Mouse (Mus musculus): Measurements from ENCODE around the gene Lim2. TPM values are rescaled to one million over a fixed set of nuclear protein-coding genes. Genes with fewer than 3 reads are reported as not detected.

Gene Lim2
- polyA plus RNA-seq, 1 experiment from 2014 or later = not detected

DNA sequence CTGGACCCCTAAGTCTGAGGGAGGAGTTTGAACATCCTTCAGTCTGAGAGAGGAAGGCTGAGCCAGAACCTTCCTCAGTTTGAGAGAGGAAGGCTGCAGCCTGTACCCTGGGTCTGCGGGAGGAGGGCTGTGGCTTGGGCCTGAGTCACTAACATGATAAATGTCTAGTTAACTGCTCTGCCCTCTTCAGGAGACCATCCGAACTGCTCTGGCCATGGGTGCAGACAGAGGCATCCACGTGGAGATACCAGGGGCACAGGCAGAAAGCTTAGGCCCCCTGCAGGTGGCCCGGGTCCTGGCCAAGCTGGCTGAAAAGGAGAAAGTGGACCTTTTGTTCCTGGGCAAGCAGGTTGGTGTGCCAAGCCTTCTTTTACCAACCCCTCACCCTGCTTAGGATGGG is 25.1 kb downstream of the Lim2 start:
- Histone ChIP-seq H3K36me3 (ENCODE audit: control insufficient read depth, insufficient read depth, low read length) (peaks cover 38% of the 10 kb centered on the region), H3K9ac (replicated peaks; ENCODE audit: low read length) (no peak overlapping the region), H3K4me1 (ENCODE audit: control insufficient read depth, insufficient read depth, low read length) (no peaks in the 10 kb centered on the region), H3K27me3 (ENCODE audit: control insufficient read depth, insufficient read depth, low read length) (no peaks in the 10 kb centered on the region), H3K4me2 (ENCODE audit: low read length) (no peak overlapping the region), H3K27ac (replicated peaks; ENCODE audit: low read depth, low read length) (no peak overlapping the region), H3K4me3 (replicated peaks; ENCODE audit: low read depth, low read length) (no peak overlapping the region), H3K9me3 (ENCODE audit: control insufficient read depth, low read length) (no peaks in the 10 kb centered on the region)
- ATAC-seq (ENCODE audit: low FRiP score, low TSS enrichment) (no peak; the same call in 1 of the 2 replicates), DNase-seq (no peak)
- WGBS = 44% methylated on average over 4 of the region's 4 CpGs

GRCm38 (mm10) chr7:43453599-43454355 is 26.3 kb downstream of the Lim2 start:
- Histone ChIP-seq H3K4me1 (ENCODE audit: control insufficient read depth, insufficient read depth, low read length) (no peaks in the 10 kb centered on the region), H3K9ac (replicated peaks; ENCODE audit: low read length) (no peak overlapping the region), H3K4me2 (ENCODE audit: low read length) (no peak overlapping the region), H3K4me3 (replicated peaks; ENCODE audit: low read depth, low read length) (no peak overlapping the region), H3K36me3 (ENCODE audit: control insufficient read depth, insufficient read depth, low read length) (peaks cover 38% of the 10 kb centered on the region), H3K27ac (replicated peaks; ENCODE audit: low read depth, low read length) (no peak overlapping the region), H3K27me3 (ENCODE audit: control insufficient read depth, insufficient read depth, low read length) (no peaks in the 10 kb centered on the region), H3K9me3 (ENCODE audit: control insufficient read depth, low read length) (no peaks in the 10 kb centered on the region)
- ATAC-seq (ENCODE audit: low FRiP score, low TSS enrichment) (no peak), DNase-seq (no peak)
- 97% methylated on average over 14 of the region's 14 CpGs for WGBS

GRCm38 (mm10) chr7:43454371-43454770 is 26.9 kb downstream of the Lim2 start:
- no peak overlapping the region for H3K4me2 ChIP-seq (ENCODE audit: low read length)
- 91% methylated on average over 6 of the region's 6 CpGs for WGBS
- no peak overlapping the region for H3K4me3 ChIP-seq (replicated peaks; ENCODE audit: low read depth, low read length)

GRCm38 (mm10) chr7:43462851-43463250 is 35.4 kb downstream of the Lim2 start, which contains the start of gene Vsig10l:
Gene Vsig10l (plus strand): TSS chr7:43463151.
- WGBS = 63% methylated on average over 4 of the region's 4 CpGs
- no peak within 1 kb of the TSS for H3K9ac ChIP-seq (replicated peaks; ENCODE audit: low read length)

More at GRCm38 (mm10) chr7:43454371-43454770, 26.9 kb downstream of the Lim2 start:
- H3K9ac ChIP-seq (replicated peaks; ENCODE audit: low read length) = no peak overlapping the region
- H3K4me1 ChIP-seq (ENCODE audit: control insufficient read depth, insufficient read depth, low read length) = no peaks in the 10 kb centered on the region
- no peak for ATAC-seq (ENCODE audit: low FRiP score, low TSS enrichment)
- H3K27ac ChIP-seq (replicated peaks; ENCODE audit: low read depth, low read length) = no peak overlapping the region
- H3K36me3 ChIP-seq (ENCODE audit: control insufficient read depth, insufficient read depth, low read length) = peaks cover 38% of the 10 kb centered on the region
- H3K27me3 ChIP-seq (ENCODE audit: control insufficient read depth, insufficient read depth, low read length) = no peaks in the 10 kb centered on the region
- H3K9me3 ChIP-seq (ENCODE audit: control insufficient read depth, low read length) = no peaks in the 10 kb centered on the region
- DNase-seq = no peak

GRCm38 (mm10) chr7:43463976-43464375 is 36.5 kb downstream of the Lim2 start:
- Histone ChIP-seq H3K4me2 (ENCODE audit: low read length) (no peak overlapping the region), H3K27me3 (ENCODE audit: control insufficient read depth, insufficient read depth, low read length) (no peaks in the 10 kb centered on the region), H3K4me3 (replicated peaks; ENCODE audit: low read depth, low read length) (no peak overlapping the region), H3K27ac (replicated peaks; ENCODE audit: low read depth, low read length) (no peak overlapping the region), H3K4me1 (ENCODE audit: control insufficient read depth, insufficient read depth, low read length) (peaks cover 10% of the 10 kb centered on the region; the same call in 1 of the 2 replicates), H3K36me3 (ENCODE audit: control insufficient read depth, insufficient read depth, low read length) (no peaks in the 10 kb centered on the region), H3K9me3 (ENCODE audit: control insufficient read depth, low read length) (no peaks in the 10 kb centered on the region), H3K9ac (replicated peaks; ENCODE audit: low read length) (no peak overlapping the region)
- DNase-seq = no peak
- WGBS = 81% methylated on average over 7 of the region's 7 CpGs
- ATAC-seq (ENCODE audit: low FRiP score, low TSS enrichment) = no peak

More at GRCm38 (mm10) chr7:43462851-43463250, 35.4 kb downstream of the Lim2 start, which contains the start of gene Vsig10l:
- ATAC-seq (ENCODE audit: low FRiP score, low TSS enrichment) = no peak
- H3K4me1 ChIP-seq (ENCODE audit: control insufficient read depth, insufficient read depth, low read length) = peaks cover 10% of the 10 kb centered on the region; the same call in 1 of the 2 replicates
- DNase-seq = no peak
- no peak within 1 kb of the TSS for H3K27ac ChIP-seq (replicated peaks; ENCODE audit: low read depth, low read length)
- no peaks in the 10 kb centered on the region for H3K27me3 ChIP-seq (ENCODE audit: control insufficient read depth, insufficient read depth, low read length)
- no peak within 1 kb of the TSS for H3K4me2 ChIP-seq (ENCODE audit: low read length)
- H3K4me3 ChIP-seq (replicated peaks; ENCODE audit: low read depth, low read length) = no peak within 1 kb of the TSS
- no peaks in the 10 kb centered on the region for H3K36me3 ChIP-seq (ENCODE audit: control insufficient read depth, insufficient read depth, low read length)
- no peaks in the 10 kb centered on the region for H3K9me3 ChIP-seq (ENCODE audit: control insufficient read depth, low read length)

DNA sequence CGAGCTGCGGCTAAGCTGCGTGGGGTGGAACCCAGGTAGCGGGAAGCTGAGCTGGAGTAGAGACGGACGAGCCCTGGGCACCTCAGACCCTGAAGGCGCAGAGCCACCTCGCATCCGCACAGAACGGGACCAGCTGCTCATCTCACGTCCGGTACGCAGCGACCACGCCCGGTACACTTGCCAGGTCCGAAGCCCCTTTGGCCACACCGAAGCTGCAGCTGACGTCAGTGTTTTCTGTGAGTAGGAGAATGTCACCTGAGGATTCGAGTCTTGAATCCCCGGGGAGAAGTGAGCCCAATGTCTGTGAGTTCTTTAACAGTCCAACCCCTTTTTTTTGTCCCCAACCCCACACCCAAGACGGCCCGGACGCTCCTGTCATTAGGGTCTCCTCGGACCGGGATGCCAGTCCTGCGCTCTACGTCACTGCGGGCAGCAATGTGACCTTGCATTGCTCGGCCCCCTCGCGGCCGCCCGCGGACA is 37.4 kb downstream of the Lim2 start:
- DNase-seq (peak; percentile 77), ATAC-seq (ENCODE audit: low FRiP score, low TSS enrichment) (peak; percentile 15; the same call in 1 of the 2 replicates)
- peaks cover 10% of the 10 kb centered on the region; the same call in 1 of the 2 replicates for H3K4me1 ChIP-seq (ENCODE audit: control insufficient read depth, insufficient read depth, low read length)
- peak overlapping the region; percentile 49 for H3K9ac ChIP-seq (replicated peaks; ENCODE audit: low read length)
- H3K27me3 ChIP-seq (ENCODE audit: control insufficient read depth, insufficient read depth, low read length) = no peaks in the 10 kb centered on the region
- peak overlapping the region; percentile 40 for H3K4me3 ChIP-seq (replicated peaks; ENCODE audit: low read depth, low read length)
- H3K27ac ChIP-seq (replicated peaks; ENCODE audit: low read depth, low read length) = peak overlapping the region; percentile 46; the same call in 1 of the 2 replicates
- whole genome bisulfite sequencing = 8% methylated on average over 35 of the region's 35 CpGs
- H3K9me3 ChIP-seq (ENCODE audit: control insufficient read depth, low read length) = no peaks in the 10 kb centered on the region
- H3K4me2 ChIP-seq (ENCODE audit: low read length) = peak overlapping the region; percentile 75
- no peaks in the 10 kb centered on the region for H3K36me3 ChIP-seq (ENCODE audit: control insufficient read depth, insufficient read depth, low read length)

DNA sequence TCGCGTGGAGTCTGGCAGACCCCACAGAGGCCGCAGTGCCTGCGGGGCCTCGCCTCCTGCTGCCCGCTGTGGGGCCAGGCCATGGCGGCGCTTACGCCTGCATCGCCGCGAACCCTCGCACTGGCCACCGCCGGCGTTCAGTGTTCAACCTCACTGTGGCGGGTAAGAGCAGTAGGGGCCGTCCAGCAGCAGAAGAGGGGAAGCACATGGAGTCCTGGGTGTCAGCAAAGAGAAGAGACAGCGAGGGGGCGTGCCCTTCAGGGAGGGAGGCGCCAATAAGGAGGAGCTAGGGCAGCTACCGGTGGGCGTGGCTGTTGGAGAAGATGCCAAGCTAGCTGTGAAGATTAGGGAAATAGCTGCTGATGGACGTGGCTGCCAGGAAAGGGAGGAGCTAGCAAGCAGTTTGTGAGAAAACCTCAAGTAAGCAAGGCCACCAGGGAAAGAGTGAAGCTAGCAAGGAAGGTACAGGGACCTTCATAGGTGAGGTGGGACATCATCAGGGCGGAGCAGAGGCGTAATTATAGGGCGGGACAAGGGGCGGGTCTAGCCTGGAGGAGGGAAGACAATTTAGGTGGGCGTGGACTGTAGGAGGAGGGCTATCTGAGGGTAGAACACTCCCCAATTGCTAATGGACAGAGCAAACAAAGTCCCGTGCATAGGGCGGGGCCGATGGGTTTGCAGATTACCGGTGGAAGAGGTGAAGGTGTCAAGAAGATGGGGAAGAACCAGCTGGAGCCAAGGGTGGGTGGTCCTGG is 38.1 kb downstream of the Lim2 start:
- peak overlapping the region; percentile 46; the same call in 1 of the 2 replicates for H3K27ac ChIP-seq (replicated peaks; ENCODE audit: low read depth, low read length)
- WGBS = under 1% methylated on average over 33 of the region's 33 CpGs

GRCm38 (mm10) chr7:43466099-43466694 is 38.7 kb downstream of the Lim2 start:
- peak overlapping the region; percentile 75 for H3K4me2 ChIP-seq (ENCODE audit: low read length)
- 1% methylated on average over 33 of the region's 33 CpGs for WGBS
- H3K27ac ChIP-seq (replicated peaks; ENCODE audit: low read depth, low read length) = peak overlapping the region; percentile 46; the same call in 1 of the 2 replicates
- DNase-seq = peak; percentile 90
- H3K4me3 ChIP-seq (replicated peaks; ENCODE audit: low read depth, low read length) = peak overlapping the region; percentile 40
- H3K36me3 ChIP-seq (ENCODE audit: control insufficient read depth, insufficient read depth, low read length) = no peaks in the 10 kb centered on the region
- H3K27me3 ChIP-seq (ENCODE audit: control insufficient read depth, insufficient read depth, low read length) = no peaks in the 10 kb centered on the region
- H3K9ac ChIP-seq (replicated peaks; ENCODE audit: low read length) = peak overlapping the region; percentile 38
- H3K9me3 ChIP-seq (ENCODE audit: control insufficient read depth, low read length) = no peaks in the 10 kb centered on the region
- peak; percentile 70 for ATAC-seq (ENCODE audit: low FRiP score, low TSS enrichment)
- H3K4me1 ChIP-seq (ENCODE audit: control insufficient read depth, insufficient read depth, low read length) = peaks cover 10% of the 10 kb centered on the region; the same call in 1 of the 2 replicates

More for the DNA sequence above, 38.1 kb downstream of the Lim2 start:
- no peaks in the 10 kb centered on the region for H3K27me3 ChIP-seq (ENCODE audit: control insufficient read depth, insufficient read depth, low read length)
- no peaks in the 10 kb centered on the region for H3K9me3 ChIP-seq (ENCODE audit: control insufficient read depth, low read length)
- H3K4me3 ChIP-seq (replicated peaks; ENCODE audit: low read depth, low read length) = peak overlapping the region; percentile 40
- DNase-seq = peak; percentile 89
- H3K4me2 ChIP-seq (ENCODE audit: low read length) = peak overlapping the region; percentile 75
- ATAC-seq (ENCODE audit: low FRiP score, low TSS enrichment) = peak; percentile 78
- H3K4me1 ChIP-seq (ENCODE audit: control insufficient read depth, insufficient read depth, low read length) = peaks cover 10% of the 10 kb centered on the region; the same call in 1 of the 2 replicates
- H3K9ac ChIP-seq (replicated peaks; ENCODE audit: low read length) = peak overlapping the region; percentile 49
- H3K36me3 ChIP-seq (ENCODE audit: control insufficient read depth, insufficient read depth, low read length) = no peaks in the 10 kb centered on the region

Measured in midbrain, embryonic 14.5 days (tissue).